Mouse (Mus musculus): ENCODE data around the gene Gnat2. TPM values are rescaled to one million over a fixed set of nuclear protein-coding genes. Genes with fewer than 3 reads are reported as not detected.

The Gnat2 gene
- polyA plus RNA-seq, 1 experiment from 2014 or later, result 0.30 TPM

DNA sequence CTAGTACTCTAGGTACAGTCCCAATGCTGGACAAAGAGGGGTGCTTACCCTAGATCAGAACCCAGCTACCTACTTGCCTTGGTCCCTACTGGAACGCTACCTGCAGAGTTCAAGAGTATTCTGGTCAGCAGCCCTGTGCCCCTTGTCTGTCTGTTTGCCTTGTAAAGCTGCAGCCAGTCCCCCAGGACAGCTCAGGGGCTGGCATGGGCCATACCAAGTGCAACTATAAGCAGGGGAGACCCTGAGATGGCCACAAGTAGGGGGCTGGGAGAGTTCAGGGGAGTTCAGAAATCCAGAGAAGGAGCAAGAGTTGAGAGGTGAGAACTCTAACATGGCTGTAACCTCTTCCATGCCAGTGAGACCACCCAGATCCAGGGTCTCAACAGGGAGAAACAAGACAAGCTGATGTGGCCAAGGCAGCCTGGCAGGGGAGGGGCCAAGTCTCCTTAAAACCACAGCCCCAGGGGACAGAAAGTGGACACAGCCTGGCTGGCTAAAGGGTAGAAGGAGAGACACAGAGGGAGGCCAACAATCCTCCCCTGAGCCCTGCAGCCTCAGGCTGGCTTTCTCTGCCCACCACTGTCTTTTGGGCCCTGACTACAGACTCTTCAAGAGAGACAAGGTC, 10.2 kb upstream of the Gnat2 start:
- Histone ChIP-seq H3K27me3 (ENCODE audit: control insufficient read depth, insufficient read depth, low read length) (no peaks in the 10 kb centered on the region), H3K4me3 (replicated peaks; ENCODE audit: low read depth, low read length) (no peak overlapping the region), H3K9ac (replicated peaks; ENCODE audit: low read length) (peak overlapping the region; percentile 34; the same call in 1 of the 2 replicates), H3K36me3 (ENCODE audit: control insufficient read depth, insufficient read depth, low read length) (peaks cover 23% of the 10 kb centered on the region), H3K27ac (replicated peaks; ENCODE audit: low read depth, low read length) (0 out of 2 replicates have a peak overlapping the region, but pooled peaks have one; percentile 37), H3K9me3 (ENCODE audit: control insufficient read depth, low read length) (no peaks in the 10 kb centered on the region), H3K4me1 (ENCODE audit: control insufficient read depth, insufficient read depth, low read length) (peaks cover 43% of the 10 kb centered on the region), H3K4me2 (ENCODE audit: low read length) (peak overlapping the region; percentile 37)
- WGBS, result 65% methylated on average over 1 of the region's 1 CpGs
- DNase-seq, result peak; percentile 28
- no peak for ATAC-seq (ENCODE audit: low FRiP score, low TSS enrichment)

DNA sequence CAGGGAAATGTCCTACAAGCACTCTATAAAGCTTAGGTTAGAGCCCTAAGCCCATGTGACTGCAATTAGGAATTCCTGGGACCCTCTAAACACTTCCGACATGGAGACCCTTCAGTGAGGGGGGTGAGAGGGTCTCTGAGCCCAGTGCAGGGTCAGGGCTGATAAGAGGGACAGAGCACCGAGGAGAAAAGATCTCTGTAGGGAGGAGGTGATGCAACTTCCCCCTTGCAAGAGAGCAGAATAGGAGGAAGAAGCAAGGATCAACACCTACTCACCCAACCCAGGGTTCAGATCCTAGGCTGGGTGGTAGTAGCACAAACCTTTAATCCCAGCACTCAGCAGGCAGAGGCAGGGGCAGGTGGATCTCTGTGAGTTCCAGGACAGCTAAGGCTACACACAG, 9.4 kb upstream of the Gnat2 start:
- no peak overlapping the region for H3K9ac ChIP-seq (replicated peaks; ENCODE audit: low read length)
- WGBS, result 61% methylated on average over 2 of the region's 2 CpGs

DNA sequence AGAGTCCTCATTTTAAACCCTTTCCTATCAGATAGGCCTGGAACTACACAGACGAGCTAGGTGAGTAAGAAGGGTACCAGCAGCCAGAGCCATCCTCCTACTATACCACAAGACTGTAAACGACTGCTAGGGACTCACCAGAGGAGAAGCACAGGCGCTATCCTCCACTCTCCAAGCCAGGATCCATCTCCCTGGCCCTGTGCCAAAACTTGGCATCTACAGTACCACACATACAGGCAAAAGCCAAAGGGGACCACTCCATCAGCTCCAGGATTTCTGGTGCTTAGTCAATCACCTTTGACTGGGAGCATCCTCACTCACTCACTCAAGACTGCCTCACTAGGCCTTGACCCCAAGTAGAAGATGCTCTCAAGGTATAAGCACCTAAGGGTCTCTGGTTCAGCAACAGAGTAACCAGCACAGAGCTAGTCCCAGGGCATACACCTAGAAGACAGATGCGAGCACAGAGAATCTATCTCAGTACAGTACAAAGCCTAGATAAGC, 8.6 kb upstream of the Gnat2 start:
- Histone ChIP-seq H3K9ac (replicated peaks; ENCODE audit: low read length) (peak overlapping the region; percentile 70; the same call in 1 of the 2 replicates), H3K9me3 (ENCODE audit: control insufficient read depth, low read length) (no peaks in the 10 kb centered on the region), H3K36me3 (ENCODE audit: control insufficient read depth, insufficient read depth, low read length) (peaks cover 8% of the 10 kb centered on the region), H3K4me2 (ENCODE audit: low read length) (peak overlapping the region; percentile 99), H3K27me3 (ENCODE audit: control insufficient read depth, insufficient read depth, low read length) (no peaks in the 10 kb centered on the region), H3K4me1 (ENCODE audit: control insufficient read depth, insufficient read depth, low read length) (peaks cover 43% of the 10 kb centered on the region), H3K4me3 (replicated peaks; ENCODE audit: low read depth, low read length) (no peak overlapping the region), H3K27ac (replicated peaks; ENCODE audit: low read depth, low read length) (no peak overlapping the region)
- ATAC-seq (ENCODE audit: low FRiP score, low TSS enrichment), result no peak
- DNase-seq, result peak; percentile 29
- WGBS, result 81% methylated on average over 4 of the region's 4 CpGs

More for the DNA sequence above, 9.4 kb upstream of the Gnat2 start:
- Histone ChIP-seq H3K4me1 (ENCODE audit: control insufficient read depth, insufficient read depth, low read length) (peaks cover 43% of the 10 kb centered on the region), H3K4me3 (replicated peaks; ENCODE audit: low read depth, low read length) (no peak overlapping the region), H3K36me3 (ENCODE audit: control insufficient read depth, insufficient read depth, low read length) (peaks cover 15% of the 10 kb centered on the region), H3K27me3 (ENCODE audit: control insufficient read depth, insufficient read depth, low read length) (no peaks in the 10 kb centered on the region), H3K9me3 (ENCODE audit: control insufficient read depth, low read length) (no peaks in the 10 kb centered on the region), H3K4me2 (ENCODE audit: low read length) (no peak overlapping the region), H3K27ac (replicated peaks; ENCODE audit: low read depth, low read length) (no peak overlapping the region)
- ATAC-seq (ENCODE audit: low FRiP score, low TSS enrichment) (no peak), DNase-seq (no peak)

DNA sequence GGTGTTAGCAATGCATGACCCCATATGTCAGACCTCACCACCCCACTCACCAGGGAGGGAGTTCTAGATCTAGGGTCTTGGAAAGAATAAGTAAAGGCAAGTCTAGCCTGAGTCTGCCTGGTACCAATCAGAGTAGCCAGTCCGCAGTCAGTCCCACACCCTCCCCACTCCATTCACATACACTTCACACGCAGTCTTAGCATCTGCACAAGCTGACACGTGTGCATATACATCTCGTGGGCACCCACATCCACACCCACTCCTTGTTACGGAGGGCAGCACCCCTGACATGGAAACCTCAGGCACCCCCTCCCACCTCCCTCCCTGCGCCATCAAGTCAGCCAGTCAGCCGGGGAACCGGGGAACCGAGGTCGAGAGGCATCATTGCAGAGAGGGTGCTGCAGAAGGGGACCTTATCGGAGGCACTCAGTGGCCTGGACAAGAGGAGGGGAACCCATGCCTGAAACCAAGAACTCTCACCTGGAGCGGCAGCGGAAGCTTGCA, 7.8 kb upstream of the Gnat2 start:
- Histone ChIP-seq H3K9ac (replicated peaks; ENCODE audit: low read length) (peak overlapping the region; percentile 70), H3K4me2 (ENCODE audit: low read length) (peak overlapping the region; percentile 99), H3K36me3 (ENCODE audit: control insufficient read depth, insufficient read depth, low read length) (no peaks in the 10 kb centered on the region), H3K9me3 (ENCODE audit: control insufficient read depth, low read length) (no peaks in the 10 kb centered on the region), H3K4me3 (replicated peaks; ENCODE audit: low read depth, low read length) (peak overlapping the region; percentile 58), H3K27me3 (ENCODE audit: control insufficient read depth, insufficient read depth, low read length) (no peaks in the 10 kb centered on the region), H3K27ac (replicated peaks; ENCODE audit: low read depth, low read length) (peak overlapping the region; percentile 76), H3K4me1 (ENCODE audit: control insufficient read depth, insufficient read depth, low read length) (peaks cover 43% of the 10 kb centered on the region)
- DNase-seq, result no peak
- 15% methylated on average over 13 of the region's 13 CpGs for WGBS
- peak; percentile 31; the same call in 1 of the 2 replicates for ATAC-seq (ENCODE audit: low FRiP score, low TSS enrichment)

DNA sequence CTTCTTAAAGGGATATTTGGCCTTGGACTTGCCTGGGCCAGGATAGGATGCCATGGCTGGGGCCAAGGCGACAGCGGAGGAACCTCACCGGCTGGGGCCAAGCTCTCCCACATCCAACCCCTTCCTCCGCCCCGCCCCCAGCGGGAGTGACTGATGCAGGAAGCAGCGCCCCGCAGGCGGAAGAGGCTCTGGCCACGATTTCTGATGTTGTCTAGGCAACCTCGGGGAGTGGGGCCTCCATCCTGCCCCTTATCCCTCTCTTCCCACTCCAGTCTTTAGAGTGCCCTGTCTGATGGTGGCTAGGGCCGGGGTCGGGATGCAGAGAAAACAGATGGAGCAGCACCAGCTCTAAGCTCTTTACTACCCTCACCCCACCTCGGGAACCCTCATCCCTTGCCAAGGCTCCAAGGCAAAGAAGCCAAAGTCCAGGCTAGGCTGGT, 7.3 kb upstream of the Gnat2 start:
- H3K27ac ChIP-seq (replicated peaks; ENCODE audit: low read depth, low read length), result peak overlapping the region; percentile 76
- peak; percentile 85 for ATAC-seq (ENCODE audit: low FRiP score, low TSS enrichment)
- H3K4me1 ChIP-seq (ENCODE audit: control insufficient read depth, insufficient read depth, low read length), result peaks cover 43% of the 10 kb centered on the region
- WGBS, result under 1% methylated on average over 14 of the region's 14 CpGs
- H3K4me2 ChIP-seq (ENCODE audit: low read length), result peak overlapping the region; percentile 99
- peak; percentile 93 for DNase-seq
- H3K4me3 ChIP-seq (replicated peaks; ENCODE audit: low read depth, low read length), result peak overlapping the region; percentile 58
- peak overlapping the region; percentile 70 for H3K9ac ChIP-seq (replicated peaks; ENCODE audit: low read length)
- no peaks in the 10 kb centered on the region for H3K36me3 ChIP-seq (ENCODE audit: control insufficient read depth, insufficient read depth, low read length)
- no peaks in the 10 kb centered on the region for H3K9me3 ChIP-seq (ENCODE audit: control insufficient read depth, low read length)
- H3K27me3 ChIP-seq (ENCODE audit: control insufficient read depth, insufficient read depth, low read length), result no peaks in the 10 kb centered on the region

DNA sequence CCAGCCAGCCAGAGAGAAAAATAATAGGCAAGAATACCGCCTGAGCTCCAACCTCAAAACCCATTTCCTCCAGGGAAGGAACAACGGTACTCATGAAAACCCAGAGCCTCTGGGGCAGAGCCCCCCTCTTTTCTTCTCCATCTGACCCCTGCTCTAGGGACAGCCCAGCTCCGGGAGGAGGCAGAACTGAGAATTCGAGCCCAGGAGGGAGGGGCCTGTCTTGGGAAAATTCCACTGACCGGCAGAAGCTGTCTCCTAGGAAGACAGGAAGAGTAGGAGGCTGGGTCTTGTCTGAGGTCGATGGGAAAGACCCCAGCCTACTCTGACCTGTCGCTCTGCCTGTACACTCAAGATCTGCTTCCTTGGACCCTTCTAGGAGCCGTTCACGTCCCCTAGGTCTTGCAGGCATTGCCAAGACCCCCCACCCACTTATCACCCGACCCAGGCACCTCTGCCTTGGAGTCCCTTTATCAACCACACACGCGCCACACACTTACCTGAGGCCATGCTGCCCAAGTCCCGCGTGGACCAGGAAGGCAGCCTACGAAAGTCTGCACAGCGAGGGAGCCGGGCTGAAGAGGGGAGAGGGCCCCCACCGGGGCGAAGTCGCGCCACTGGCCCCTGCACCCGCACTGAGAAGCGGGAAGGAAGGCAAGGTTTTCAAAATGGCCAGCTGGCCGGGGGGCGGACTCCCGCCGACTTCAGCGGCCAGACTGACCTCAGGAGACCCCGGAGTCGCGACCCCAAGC, 6.7 kb upstream of the Gnat2 start:
- Histone ChIP-seq H3K4me3 (replicated peaks; ENCODE audit: low read depth, low read length) (peak overlapping the region; percentile 58), H3K9ac (replicated peaks; ENCODE audit: low read length) (peak overlapping the region; percentile 70), H3K4me1 (ENCODE audit: control insufficient read depth, insufficient read depth, low read length) (peaks cover 43% of the 10 kb centered on the region), H3K36me3 (ENCODE audit: control insufficient read depth, insufficient read depth, low read length) (no peaks in the 10 kb centered on the region), H3K4me2 (ENCODE audit: low read length) (peak overlapping the region; percentile 99), H3K9me3 (ENCODE audit: control insufficient read depth, low read length) (no peaks in the 10 kb centered on the region), H3K27me3 (ENCODE audit: control insufficient read depth, insufficient read depth, low read length) (no peaks in the 10 kb centered on the region), H3K27ac (replicated peaks; ENCODE audit: low read depth, low read length) (peak overlapping the region; percentile 76)
- WGBS, result under 1% methylated on average over 31 of the region's 31 CpGs
- ATAC-seq (ENCODE audit: low FRiP score, low TSS enrichment) (peak; percentile 51), DNase-seq (peak; percentile 62)

DNA sequence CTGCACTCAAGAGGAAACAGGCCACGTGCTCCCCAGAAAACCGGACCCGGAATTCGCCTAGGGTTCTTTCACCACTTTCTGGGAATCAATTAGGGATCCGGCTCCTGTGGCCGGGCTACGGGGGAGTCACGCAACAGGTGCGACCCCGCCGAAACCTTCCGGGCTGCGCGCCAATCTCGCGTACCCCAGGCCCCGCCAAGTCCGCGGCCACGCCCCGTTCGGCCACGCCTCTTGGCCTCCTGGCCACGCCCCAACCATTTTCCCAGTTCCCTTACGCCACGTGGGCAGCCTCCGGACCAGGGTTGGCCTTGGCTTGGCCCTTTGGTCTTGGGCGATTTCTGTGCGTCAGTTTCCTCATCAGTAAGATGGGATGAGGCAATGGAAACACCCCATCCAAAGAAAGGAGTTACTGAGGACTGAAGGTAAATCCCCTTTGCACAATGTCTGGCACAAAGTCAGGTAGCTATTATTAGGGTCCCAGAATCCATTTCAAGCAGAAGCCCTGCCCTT, 6.1 kb upstream of the Gnat2 start, which contains the start of gene Ampd2:
Gene Ampd2 (minus strand): TSS at position 182 of the 510 bp plus-strand sequence.
- peak within 1 kb of the TSS; percentile 99 for H3K4me2 ChIP-seq (ENCODE audit: low read length)
- peaks cover 42% of the 10 kb centered on the region for H3K4me1 ChIP-seq (ENCODE audit: control insufficient read depth, insufficient read depth, low read length)
- DNase-seq, result peak; percentile 69
- ATAC-seq (ENCODE audit: low FRiP score, low TSS enrichment), result peak; percentile 7; the same call in 1 of the 2 replicates
- H3K9ac ChIP-seq (replicated peaks; ENCODE audit: low read length), result peak within 1 kb of the TSS; percentile 70
- peak within 1 kb of the TSS; percentile 76 for H3K27ac ChIP-seq (replicated peaks; ENCODE audit: low read depth, low read length)
- under 1% methylated on average over 29 of the region's 29 CpGs for WGBS
- H3K9me3 ChIP-seq (ENCODE audit: control insufficient read depth, low read length), result no peaks in the 10 kb centered on the region
- H3K36me3 ChIP-seq (ENCODE audit: control insufficient read depth, insufficient read depth, low read length), result no peaks in the 10 kb centered on the region
- no peaks in the 10 kb centered on the region for H3K27me3 ChIP-seq (ENCODE audit: control insufficient read depth, insufficient read depth, low read length)
- H3K4me3 ChIP-seq (replicated peaks; ENCODE audit: low read depth, low read length), result peak within 1 kb of the TSS; percentile 58

DNA sequence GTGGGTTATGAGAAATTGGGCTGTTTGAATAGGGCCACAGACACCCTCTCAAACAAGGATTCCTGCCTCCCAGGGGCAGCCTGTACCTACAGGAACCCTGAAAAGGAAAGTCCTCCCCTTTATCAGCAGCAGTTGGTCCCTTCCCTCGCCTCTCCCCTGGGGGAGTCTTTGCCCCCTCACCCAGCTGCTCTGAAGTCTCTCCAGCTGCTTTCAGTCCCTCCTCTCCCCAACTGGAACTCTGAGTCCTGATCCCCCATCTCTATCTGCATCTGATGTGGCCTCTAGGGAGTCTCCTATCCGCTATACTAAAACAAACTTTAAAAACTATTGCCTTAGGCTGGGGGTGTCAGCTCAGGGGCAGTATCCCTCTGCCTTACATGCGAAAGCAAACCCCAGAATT, 5.3 kb upstream of the Gnat2 start:
- Histone ChIP-seq H3K9ac (replicated peaks; ENCODE audit: low read length) (no peak overlapping the region), H3K9me3 (ENCODE audit: control insufficient read depth, low read length) (no peaks in the 10 kb centered on the region), H3K36me3 (ENCODE audit: control insufficient read depth, insufficient read depth, low read length) (no peaks in the 10 kb centered on the region), H3K4me1 (ENCODE audit: control insufficient read depth, insufficient read depth, low read length) (peaks cover 34% of the 10 kb centered on the region), H3K27me3 (ENCODE audit: control insufficient read depth, insufficient read depth, low read length) (no peaks in the 10 kb centered on the region), H3K4me2 (ENCODE audit: low read length) (no peak overlapping the region), H3K4me3 (replicated peaks; ENCODE audit: low read depth, low read length) (no peak overlapping the region), H3K27ac (replicated peaks; ENCODE audit: low read depth, low read length) (no peak overlapping the region)
- ATAC-seq (ENCODE audit: low FRiP score, low TSS enrichment) (no peak), DNase-seq (no peak)
- 84% methylated on average over 3 of the region's 3 CpGs for WGBS

All from midbrain, embryonic 14.5 days (tissue).